Mouse (Mus musculus) erythroid progenitor cell, adult 5-6 weeks (primary cell): ENCODE data around the gene Nsdhl. TPM values are rescaled to one million over a fixed set of nuclear protein-coding genes. Genes with fewer than 3 reads are reported as not detected.

Experiments
- ATAC-seq: replicated peaks from 2 replicates; pipeline ENCODE4 v1.8.0; 2016; ENCODE audit warnings: moderate number of reproducible peaks, mild to moderate bottlenecking, moderate TSS enrichment, inconsistent platforms; ENCODE audit not compliant: poor library complexity, low FRiP score, severe bottlenecking
- total RNA-seq, 2 experiments: library from RNA; stranded (forward) in 1 of 2; stranded (reverse) in 1 of 2; fragments of 150-400 nt in 1 of 2; fragments of 186-747, 209-891 nt in 1 of 2; gene quantifications; 2 replicates each; pipeline versions ENCODE4 v1.2.3 to v1.2.4; 2015 to 2017; ENCODE audit warnings: low replicate concordance in 2 of 2

The Nsdhl gene
- total RNA-seq (2015; ENCODE audit: low replicate concordance) (14.3 and 17.7 TPM in 2 replicates), total RNA-seq (2017; ENCODE audit: low replicate concordance) (10.8 and 16.8 TPM in 2 replicates)

GRCm38 (mm10) chrX:72917884-72918681 lies at the start of gene Nsdhl, which contains the start of gene Cetn2:
TSS of gene Nsdhl (plus strand) at chrX:72918557.
TSS of gene Cetn2 (minus strand) at chrX:72918411.
- peak; percentile 100 for ATAC-seq

- ATAC-seq: no peak
These were observed 22.8 kb upstream of the Nsdhl start for GRCm38 (mm10) chrX:72895388-72896054.

GRCm38 (mm10) chrX:72896055-72896437 lies 22.3 kb upstream of the Nsdhl start:
- ATAC-seq: no peak

GRCm38 (mm10) chrX:72902530-72902929 lies 15.8 kb upstream of the Nsdhl start:
- ATAC-seq: no peak

- no peak for ATAC-seq
These were observed 10.5 kb upstream of the Nsdhl start for GRCm38 (mm10) chrX:72907619-72908403.

- ATAC-seq: no peak
These were observed 10.0 kb upstream of the Nsdhl start for GRCm38 (mm10) chrX:72908404-72908741.

- no peak for ATAC-seq
These were observed 6.7 kb upstream of the Nsdhl start for GRCm38 (mm10) chrX:72911611-72912010.

GRCm38 (mm10) chrX:72918682-72919059 lies 314 bp downstream of the Nsdhl start:
- ATAC-seq: no peak

GRCm38 (mm10) chrX:72921391-72921790 lies 3.0 kb downstream of the Nsdhl start:
- ATAC-seq: no peak

- no peak for ATAC-seq
These were observed 35.1 kb downstream of the Nsdhl start for GRCm38 (mm10) chrX:72953464-72953863.

GRCm38 (mm10) chrX:72956486-72956885 lies 38.1 kb downstream of the Nsdhl start:
- ATAC-seq: no peak

- no peak for ATAC-seq
These were observed 42.1 kb downstream of the Nsdhl start for GRCm38 (mm10) chrX:72960431-72960830.

- ATAC-seq: no peak
These were observed 43.2 kb downstream of the Nsdhl start for GRCm38 (mm10) chrX:72961511-72961910.

- ATAC-seq: no peak
These were observed 44.4 kb downstream of the Nsdhl start for GRCm38 (mm10) chrX:72962743-72963142.

GRCm38 (mm10) chrX:72982831-72983230 lies 64.5 kb downstream of the Nsdhl start:
- no peak for ATAC-seq

GRCm38 (mm10) chrX:72985607-72986006 lies 67.2 kb downstream of the Nsdhl start:
- no peak for ATAC-seq

GRCm38 (mm10) chrX:72986841-72987519 lies 68.6 kb downstream of the Nsdhl start, which contains the start of gene Zfp185:
TSS of gene Zfp185 (plus strand) at chrX:72987339.
- ATAC-seq: no peak

- ATAC-seq: no peak
These were observed 69.2 kb downstream of the Nsdhl start for GRCm38 (mm10) chrX:72987520-72987905.

GRCm38 (mm10) chrX:72988431-72988830 lies 70.1 kb downstream of the Nsdhl start:
- no peak for ATAC-seq

GRCm38 (mm10) chrX:72990581-72990980 lies 72.2 kb downstream of the Nsdhl start:
- no peak for ATAC-seq
